In genomic region chr7:101465850-101466580, GRCm38 (mm10) we compare ENCODE assay signal across 9 mouse cellular contexts. TPM values are rescaled to one million over a fixed set of nuclear protein-coding genes. Genes with fewer than 3 reads are reported as not detected.
DNase-seq lines count a peak whose midpoint lies in the region; TF ChIP-seq lines count a peak whose summit lies in the region.
"Had no signal": no experiment of that assay in that cellular context is flagged by ENCODE, and none has a peak within 500 bp of the region (broad histone marks: within the 10 kb centered on the region; RNA-seq: fewer than 3 reads in every experiment).

No protein-coding gene starts in this region.

- WGBS in bone marrow, adult 2 months = 19% methylated on average over 8 of the region's 8 CpGs
- 67% methylated on average over 8 of the region's 8 CpGs for WGBS in kidney, adult 2 months

- H3K27ac ChIP-seq in bone marrow, adult 2 months (ENCODE audit: control insufficient read depth, insufficient read depth, low read depth, low read length, poor library complexity) = peak overlapping the region; percentile 82
- peak overlapping the region; percentile 78 for H3K27ac ChIP-seq in kidney, adult 2 months (ENCODE audit: insufficient read depth, low read depth, low read length)

- peak; percentile 98 for DNase-seq in heart, adult 11 months
- DNase-seq in heart, postnatal 36 days = no peak
- peak; percentile 85 for DNase-seq in kidney, adult 2 months
- peak; percentile 75 for DNase-seq in lung, postnatal 25 days (ENCODE audit: low spot score)
- DNase-seq in ovary, postnatal 10 days (ENCODE audit: low spot score) = no peak
- no peak for DNase-seq in Muller cell, postnatal 12 days (ENCODE audit: inconsistent ontology term)
- no peak for DNase-seq in natural killer cell, adult 2 months (ENCODE audit: low spot score in 2 of 2)

- no peak overlapping the region for H3K4me3 ChIP-seq in bone marrow, adult 2 months (replicated peaks; ENCODE audit: control insufficient read depth, low read depth, low read length)
- H3K4me3 ChIP-seq in kidney, adult 2 months (ENCODE audit: insufficient read depth, low read depth, low read length) = no peak overlapping the region

- no peak for TF ChIP-seq CTCF in bone marrow, adult 2 months (IDR thresholded peaks at IDR 0.05; ENCODE audit: control insufficient read depth, insufficient read depth, low read length)
- TF ChIP-seq CTCF in kidney, adult 2 months (conservative IDR thresholded peaks at IDR 0.05; ENCODE audit: insufficient read depth, insufficient read length, low read depth, low read length) = no peak

- peaks cover 19% of the 10 kb centered on the region for H3K4me1 ChIP-seq in bone marrow, adult 2 months (ENCODE audit: control insufficient read depth, insufficient read depth, low read length)
- H3K4me1 ChIP-seq in kidney, adult 2 months (ENCODE audit: control insufficient read depth, insufficient read depth, low read length) = no peaks in the 10 kb centered on the region; the same call in none of the 2 replicates

- intact Hi-C loops in heart, postnatal 36 days (cut with DNase I) = no loop called here

- no peaks in the 10 kb centered on the region for H3K36me3 ChIP-seq in kidney, adult 2 months (ENCODE audit: control insufficient read depth, insufficient read depth, low read length)

- no peak for TF ChIP-seq POLR2A in bone marrow, adult 2 months (IDR thresholded peaks at IDR 0.05; ENCODE audit: borderline replicate concordance, control insufficient read depth, low read depth, low read length)
- TF ChIP-seq POLR2A in kidney, adult 2 months (IDR thresholded peaks at IDR 0.05; ENCODE audit: low read depth, low read length) = no peak

- no peaks in the 10 kb centered on the region for H3K27me3 ChIP-seq in kidney, adult 2 months (replicated peaks; ENCODE audit: control insufficient read depth, insufficient read depth, low read length)

RNA-seq across cellular contexts. Expression of gene Pde2a, which starts 44.5 kb away (rescaled TPM):
- total RNA-seq in heart, postnatal 36 days (2021) = 10 to 100 TPM; 51.8 to 74.3 TPM
- polyA plus RNA-seq in bone marrow, adult 2 months (2011; ENCODE audit: insufficient read depth, insufficient read length, low replicate concordance, missing spikeins) = 33.2 and 37.8 TPM in 2 replicates
- 26.9 and 28.6 TPM in 2 replicates for polyA plus RNA-seq in kidney, adult 2 months (2012; rRNA removed)

RNA-seq across cellular contexts. Expression of gene Gm45837, which starts 55.3 kb away (rescaled TPM):
- total RNA-seq in heart, postnatal 36 days (2021) = not detected
- 5.7 and 43.8 TPM in 2 replicates for polyA plus RNA-seq in bone marrow, adult 2 months (2011; ENCODE audit: insufficient read depth, insufficient read length, low replicate concordance, missing spikeins)
- polyA plus RNA-seq in kidney, adult 2 months (2012; rRNA removed) = not detected in 2 replicates
- total RNA-seq: heart, postnatal 14 days had no signal

Comparison
In these comparisons a context has a peak if more than half of its experiments do, and no peak if none do; other contexts are left out.
1. DNase-seq: peak in heart, adult 11 months (single experiment), kidney, adult 2 months (single experiment) and lung, postnatal 25 days (single experiment); none in heart, postnatal 36 days (0 of 2), ovary, postnatal 10 days (single experiment), Muller cell, postnatal 12 days (single experiment) and natural killer cell, adult 2 months (0 of 2).